Mouse (Mus musculus) thymus, postnatal 0 days (tissue): Measurements from ENCODE around the gene Prdm16. TPM values are rescaled to one million over a fixed set of nuclear protein-coding genes. Genes with fewer than 3 reads are reported as not detected.

Experiments
- DNase-seq: peaks from one replicate; pipeline ENCODE4 v3.0.0-alpha.2; 2015; ENCODE audit warnings: low spot score
- polyA plus RNA-seq: library from polyadenylated mRNA; unstranded; fragments of >200 nt; fragmentation: Nextera tagmentation; extraction: Ambion mirVana; gene quantifications from 2 replicates; pipeline ENCODE4 v1.2.1, GENCODE M21; 2015

The Prdm16 gene
- polyA plus RNA-seq, 1 experiment from 2014 or later: 6.6 TPM

DNA sequence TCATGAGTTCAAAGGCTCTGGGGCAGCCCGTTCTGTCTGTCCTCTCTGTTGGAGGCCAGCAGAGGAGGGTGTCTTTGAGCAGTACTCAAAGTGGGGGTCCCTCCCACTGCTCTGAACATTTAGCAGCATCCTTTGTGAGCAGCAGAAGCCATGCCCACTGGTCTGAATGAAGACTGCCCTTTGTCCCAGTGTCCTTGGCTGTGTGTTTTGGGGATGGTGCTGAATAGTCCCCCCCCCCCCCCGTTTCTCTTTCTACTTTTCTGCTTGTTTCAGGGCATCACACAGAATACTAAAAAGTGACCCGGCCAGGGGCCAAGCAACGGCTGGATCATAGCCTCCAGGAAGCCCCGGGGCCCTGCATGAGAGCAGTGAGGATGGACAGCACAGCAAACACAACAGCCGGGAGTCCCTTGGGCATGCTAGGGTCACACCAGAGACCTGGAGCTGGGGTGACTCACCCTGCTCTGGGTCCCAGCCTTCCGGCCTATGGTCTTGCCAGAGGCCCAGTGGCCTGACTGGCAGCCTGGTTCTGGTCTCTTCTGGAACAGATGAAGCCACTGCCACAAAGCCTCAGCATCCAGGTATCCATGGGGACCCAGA is 242.4 kb downstream of the Prdm16 start:
- no peak for DNase-seq

DNA sequence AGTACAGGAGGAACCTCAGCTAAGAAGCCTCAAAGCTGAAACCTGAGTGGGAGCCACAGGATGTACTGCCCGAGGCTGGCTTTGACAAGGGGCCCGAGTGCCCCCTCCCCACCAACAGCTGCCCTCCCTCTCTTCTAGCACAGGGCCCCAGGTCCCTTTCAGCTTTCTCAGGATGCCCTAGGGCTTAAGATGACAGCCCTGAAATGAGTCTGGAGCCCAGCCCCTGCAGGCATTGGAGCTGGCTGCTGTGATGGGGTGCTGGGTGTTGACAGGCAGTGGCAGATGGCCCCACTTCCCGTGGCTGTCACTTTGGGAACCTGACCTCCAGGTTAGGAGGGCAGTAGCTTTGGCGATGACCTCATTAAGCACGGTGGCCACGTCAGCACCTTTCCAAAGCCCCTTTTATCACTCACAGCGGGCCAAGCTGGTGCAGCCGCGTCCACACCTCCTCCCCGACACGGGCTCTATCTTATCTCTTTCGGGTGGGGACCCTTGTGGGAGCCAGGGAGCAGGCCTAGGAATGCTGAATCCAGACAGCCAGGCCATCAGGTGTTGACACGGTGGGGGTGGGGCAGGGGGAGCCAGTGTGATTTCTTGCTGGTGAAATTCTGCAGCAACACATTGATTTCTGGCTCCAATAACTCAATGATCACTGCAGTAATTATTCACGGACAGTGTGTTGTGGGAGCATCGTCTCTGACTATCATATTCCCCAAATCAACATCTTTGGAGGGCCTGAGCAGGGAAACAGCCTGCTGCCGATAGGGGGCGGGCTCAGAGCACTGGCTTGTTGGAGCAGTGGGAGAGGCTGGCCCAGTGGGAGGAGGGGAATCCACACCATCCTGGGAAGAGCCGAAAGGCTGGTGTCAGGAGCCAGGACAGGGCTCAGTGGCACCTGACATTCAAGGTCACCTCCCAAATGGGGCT is 243.2 kb downstream of the Prdm16 start:
- DNase-seq: no peak

DNA sequence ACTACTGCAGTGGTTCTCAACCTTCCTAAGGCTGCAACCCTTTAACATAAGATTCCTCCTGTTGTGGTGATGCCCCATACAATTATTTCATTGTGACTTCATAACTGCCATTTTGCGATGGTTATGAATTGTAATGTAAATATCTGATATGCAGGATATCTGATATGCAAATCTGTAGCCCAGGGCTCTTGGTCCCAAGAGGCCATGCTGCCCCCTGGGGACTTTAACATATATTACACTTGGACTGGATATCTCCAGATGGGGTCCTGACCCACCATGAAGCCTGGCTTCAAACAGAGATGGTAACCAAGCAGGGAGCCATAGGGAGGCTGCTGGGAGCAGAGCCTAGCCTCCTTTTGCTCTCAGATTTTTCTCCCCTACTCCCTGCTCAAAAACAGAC is 244.0 kb downstream of the Prdm16 start:
- no peak for DNase-seq

DNA sequence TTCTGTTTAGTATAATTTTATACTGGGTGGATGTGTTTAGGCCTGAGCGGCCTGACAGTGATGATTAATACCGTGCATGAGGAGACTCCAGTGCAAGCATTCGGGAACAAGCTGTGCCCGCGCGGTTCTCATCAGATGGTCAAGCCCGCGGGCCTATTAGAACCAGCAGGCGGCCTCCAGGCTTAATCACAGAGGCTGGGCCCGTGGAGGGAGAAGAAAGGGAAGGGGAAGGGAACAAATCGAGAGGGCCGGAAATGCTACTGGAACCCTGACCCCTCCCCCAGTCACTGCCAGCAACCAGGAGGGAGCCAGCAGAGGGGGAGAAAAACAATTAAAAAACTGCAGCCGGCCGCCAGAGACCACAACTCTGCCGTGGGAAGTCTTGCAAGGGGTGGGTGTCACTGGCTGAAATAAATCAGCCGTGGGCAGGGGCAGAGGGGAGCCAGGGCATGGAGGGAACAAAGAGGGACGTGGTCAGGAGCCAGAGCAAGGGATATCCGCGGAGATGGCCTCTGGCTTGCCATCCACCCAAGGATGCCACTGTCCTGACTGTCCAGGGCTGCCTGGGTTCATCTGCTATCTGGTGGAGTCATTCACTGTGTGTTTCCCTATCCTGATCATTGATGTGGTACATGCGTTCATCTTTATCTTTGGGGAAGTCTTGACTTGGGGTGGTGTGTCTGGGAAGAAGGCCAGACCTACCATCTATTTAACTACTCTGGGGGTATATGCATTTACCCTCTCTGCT is 246.2 kb downstream of the Prdm16 start:
- no peak for DNase-seq

DNA sequence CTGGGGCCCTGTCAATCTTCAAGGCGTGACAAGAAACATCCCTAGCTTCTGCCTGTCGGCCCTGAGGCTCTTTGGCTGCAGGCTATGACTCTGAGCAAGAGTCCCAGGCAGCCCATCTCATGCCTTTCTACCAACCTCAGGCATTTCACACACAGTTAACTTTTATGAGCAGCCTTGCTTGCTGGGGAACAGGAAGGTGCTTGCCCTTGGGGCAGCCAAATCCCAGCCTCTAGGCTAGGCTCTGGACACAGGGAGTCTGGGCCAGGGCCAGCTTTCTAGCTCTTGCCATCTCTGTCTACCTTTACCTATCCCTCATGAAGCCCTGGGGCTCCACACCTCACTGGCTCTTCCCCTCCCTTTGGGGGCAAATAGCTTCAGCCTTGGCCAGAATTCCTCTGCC is 247.0 kb downstream of the Prdm16 start:
- no peak for DNase-seq

DNA sequence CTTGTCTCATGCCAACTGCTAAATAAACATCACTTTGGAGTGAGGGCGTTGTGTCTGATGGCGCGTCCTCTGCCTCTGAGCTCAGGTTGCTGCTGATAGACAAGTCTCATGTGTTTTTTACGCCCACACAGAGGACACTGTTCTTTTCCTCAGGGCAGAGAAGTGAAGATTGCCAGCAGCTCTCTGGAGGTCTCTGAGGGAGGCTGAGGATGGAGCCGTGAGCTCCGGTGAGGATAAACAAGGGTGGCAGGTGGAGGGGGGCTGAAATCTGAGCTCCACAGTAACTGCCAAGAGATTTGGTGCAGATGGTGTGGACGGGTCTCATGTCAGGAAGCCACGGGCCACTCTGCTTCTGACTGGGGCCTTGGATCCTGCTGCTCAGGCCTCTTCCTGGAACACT is 249.9 kb downstream of the Prdm16 start:
- DNase-seq: no peak

DNA sequence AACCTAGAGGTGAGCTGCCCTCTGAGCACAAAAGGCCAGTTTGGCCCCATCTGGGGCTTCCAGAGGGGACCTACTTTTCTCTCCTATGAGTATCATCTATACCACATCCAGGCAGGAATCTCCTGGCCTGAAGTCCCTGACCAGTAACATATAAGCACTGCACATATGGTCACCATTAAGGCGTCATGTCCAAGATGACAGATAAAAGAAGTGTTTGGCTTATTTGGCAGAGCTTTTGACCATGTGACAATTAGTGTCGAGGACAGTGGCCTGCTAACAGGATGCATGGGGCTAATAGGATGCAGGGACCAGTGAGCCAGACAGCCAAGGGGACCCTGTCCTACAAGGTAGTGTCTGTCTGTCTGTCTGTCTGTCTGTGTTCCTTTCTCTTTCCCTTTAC is 250.8 kb downstream of the Prdm16 start:
- no peak for DNase-seq

DNA sequence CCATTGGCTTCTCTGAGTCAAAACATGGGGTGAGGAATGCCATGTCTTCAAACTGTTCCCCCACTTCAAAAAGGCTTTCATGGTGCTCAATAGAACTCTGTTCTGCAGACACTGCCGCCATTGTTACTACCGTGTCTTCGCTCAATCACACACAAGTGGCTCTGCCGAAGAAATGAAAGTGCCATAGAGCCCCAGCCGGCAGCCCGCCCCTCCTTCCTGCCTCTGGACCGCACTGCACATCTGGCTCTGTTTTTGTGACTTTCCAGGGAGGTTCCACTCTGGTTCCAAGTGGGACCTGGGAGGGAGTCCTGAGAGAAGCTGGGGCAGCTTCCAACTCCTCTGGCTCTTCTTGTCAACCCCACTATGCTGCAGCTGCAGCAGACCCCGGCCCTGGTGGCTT is 251.5 kb downstream of the Prdm16 start:
- DNase-seq: no peak

DNA sequence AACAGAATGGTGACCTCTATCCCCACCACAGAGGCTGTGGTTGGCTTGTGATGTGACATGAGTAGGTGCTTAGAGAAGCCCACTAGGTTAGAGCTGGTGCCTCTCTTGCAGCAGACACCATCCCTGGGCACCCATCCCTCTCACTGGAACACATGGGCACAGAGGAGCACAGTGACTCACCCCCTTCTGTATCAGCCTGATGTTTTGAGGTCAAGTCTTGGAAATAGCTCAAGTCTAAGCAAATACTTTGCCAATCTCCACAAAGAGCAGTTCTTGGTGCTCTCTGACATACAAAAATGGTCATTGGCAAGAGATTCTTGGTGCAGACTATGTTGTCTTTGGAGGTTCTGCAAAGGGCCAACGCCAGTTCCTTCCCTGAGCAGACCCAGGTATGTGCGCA is 257.8 kb downstream of the Prdm16 start:
- DNase-seq: no peak

DNA sequence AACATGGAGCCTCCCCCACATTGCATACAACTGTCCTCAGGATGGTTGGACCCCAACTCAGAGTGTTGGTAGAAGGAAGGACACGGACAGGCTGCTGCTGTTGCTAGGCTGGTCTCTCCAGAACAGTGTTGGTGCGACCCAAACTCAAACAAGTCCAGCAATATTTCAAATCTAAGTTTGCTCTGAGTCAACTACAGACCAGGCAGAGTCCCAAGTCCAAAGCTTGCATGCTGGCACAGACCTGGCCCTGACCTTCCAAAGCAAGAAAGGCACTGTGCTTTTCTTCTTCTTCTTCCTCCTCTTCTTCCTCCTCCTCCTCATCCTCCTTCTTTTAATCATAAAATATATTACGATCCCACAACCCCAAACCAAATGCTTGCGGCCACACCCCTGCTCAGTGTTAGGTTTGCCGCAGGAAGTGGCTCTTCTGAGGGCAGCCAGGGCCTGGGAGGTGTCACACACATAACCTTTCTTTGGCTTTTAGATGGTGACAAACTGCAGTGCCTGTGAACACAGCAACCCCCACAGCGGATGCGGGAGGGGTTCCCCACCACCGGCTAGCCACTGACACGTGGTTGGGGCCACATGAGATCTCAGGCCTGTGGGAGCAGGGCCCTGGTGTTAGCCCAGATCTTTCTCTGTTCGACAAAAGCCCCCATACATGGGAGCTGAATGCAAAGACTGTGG is 260.6 kb downstream of the Prdm16 start:
- DNase-seq: no peak

DNA sequence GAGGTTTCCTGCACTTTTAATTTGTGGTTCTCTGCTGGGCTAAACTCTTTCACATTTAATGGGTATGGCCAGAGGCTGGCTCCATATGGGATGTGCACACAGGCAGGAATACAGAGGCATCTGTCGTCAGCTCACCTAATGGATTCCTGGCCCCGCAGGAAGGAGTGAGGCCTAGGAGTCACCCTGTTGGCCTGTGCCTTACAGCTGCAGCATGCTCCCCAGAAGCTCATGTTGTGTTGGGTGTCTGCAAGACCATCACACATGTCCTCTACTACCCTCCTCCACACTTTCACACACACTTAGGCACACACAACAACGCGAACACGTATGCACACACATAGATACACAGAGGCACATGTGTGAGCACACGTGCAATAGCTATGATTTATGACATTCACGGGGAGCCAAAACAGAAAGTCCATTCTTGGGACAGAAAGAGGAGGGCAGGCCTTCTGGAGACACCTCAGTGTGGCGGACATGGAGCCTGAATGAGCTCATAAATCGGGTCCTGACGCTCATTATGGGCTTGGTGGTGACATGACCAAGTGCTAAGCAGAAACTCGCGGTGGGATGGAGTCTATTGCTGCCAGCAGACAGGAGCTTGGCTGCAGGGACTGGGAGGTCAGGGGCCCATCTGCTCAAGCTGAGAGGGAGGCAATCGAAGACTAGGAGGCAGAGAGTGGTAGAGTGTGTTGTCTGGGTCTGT is 265.0 kb downstream of the Prdm16 start:
- DNase-seq: no peak

DNA sequence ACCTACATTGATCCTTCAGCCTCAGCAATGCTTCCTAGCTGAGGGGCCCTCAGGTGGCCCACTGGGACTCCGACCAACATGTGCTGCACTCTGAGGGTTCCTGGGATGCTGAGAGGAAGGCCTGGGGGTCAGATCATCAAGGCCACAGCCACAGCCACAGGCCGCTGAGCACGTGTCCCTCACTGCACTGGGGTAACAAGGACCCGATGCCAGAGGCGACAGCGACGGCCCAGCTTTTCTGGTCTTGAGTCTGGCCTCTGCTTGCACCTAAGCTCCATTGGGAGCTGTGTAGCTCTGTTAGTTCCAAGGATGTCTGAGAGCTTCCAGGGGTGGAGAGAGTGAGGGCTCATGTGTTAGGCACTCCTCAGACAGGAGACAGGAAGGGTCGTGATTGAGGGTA is 265.8 kb downstream of the Prdm16 start:
- DNase-seq: no peak

DNA sequence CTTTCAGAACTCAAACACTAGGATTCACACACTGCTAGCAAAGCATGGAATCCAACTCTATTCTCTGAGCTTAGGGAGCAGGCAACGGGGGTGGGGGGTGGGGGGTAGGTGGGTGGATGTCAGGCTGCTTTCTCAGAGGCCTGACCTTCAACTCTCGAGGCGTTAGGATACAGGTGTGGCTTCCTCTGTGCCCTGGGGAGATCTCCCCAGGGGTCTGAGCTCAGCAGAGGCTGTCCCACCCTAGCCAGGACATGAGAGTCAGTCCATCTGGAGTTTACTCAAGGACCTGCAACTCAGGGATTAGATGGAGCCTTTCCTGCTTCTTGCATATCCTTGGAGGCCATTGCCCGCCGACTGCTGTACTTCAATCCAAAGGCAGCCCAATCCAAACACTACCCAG is 267.6 kb downstream of the Prdm16 start:
- no peak for DNase-seq

DNA sequence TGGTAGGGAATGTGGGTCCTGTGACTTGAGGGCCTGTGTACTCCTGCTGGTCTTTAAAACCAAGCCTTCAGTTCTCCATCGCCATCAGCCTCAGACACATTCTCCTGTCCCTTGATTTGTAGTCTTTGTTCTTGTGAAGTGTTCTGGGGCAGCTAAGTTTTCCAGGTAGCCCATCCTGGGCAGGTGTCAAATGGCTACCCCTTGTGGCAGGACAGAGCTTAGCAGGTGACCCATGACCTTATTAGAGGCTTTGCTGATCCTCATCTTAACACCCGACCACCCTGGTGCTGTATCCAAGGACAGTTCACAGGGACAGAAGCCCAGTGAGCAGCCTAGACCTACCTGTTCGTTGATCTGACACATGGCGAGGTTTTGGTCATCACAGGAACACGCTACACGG is 269.8 kb downstream of the Prdm16 start:
- no peak for DNase-seq

DNA sequence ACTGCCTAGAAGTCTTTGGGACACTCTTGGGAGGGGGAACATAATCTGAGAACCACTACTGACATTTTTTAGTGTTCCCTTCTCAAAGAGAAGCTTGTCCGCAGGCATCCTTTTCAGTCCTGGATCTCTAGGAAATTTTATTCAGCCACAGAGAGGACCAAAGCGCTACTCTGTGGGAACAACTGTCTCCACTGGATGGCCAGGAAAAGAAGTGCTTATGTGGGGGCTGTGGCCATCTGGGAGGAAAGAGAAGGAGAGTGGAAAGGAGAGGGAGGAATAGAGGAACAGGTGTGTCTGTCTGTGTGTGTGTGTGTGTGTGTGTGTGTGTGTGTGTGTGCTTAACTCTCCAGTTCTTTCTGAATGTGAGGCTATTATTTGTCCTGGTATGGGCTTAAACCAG is 271.9 kb downstream of the Prdm16 start:
- DNase-seq: no peak

DNA sequence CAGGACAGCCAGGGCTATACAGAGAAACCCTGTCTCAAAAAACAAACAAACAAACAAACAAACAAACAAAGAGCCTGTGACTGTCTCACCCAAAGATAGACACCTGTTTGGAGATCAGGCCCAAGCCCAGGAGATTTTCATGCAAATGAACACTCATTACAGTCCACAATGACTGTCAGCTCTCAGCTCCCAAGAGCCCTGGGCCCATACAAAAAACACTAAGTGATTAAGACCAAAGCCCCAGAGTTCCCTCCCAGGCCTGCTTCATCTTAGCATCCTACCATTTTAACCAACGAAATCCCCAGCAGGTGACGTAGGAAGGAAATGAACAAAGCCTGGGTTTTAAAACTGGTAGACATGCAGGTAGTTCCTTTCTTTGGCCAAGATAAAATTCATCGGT is 275.8 kb downstream of the Prdm16 start:
- no peak for DNase-seq

DNA sequence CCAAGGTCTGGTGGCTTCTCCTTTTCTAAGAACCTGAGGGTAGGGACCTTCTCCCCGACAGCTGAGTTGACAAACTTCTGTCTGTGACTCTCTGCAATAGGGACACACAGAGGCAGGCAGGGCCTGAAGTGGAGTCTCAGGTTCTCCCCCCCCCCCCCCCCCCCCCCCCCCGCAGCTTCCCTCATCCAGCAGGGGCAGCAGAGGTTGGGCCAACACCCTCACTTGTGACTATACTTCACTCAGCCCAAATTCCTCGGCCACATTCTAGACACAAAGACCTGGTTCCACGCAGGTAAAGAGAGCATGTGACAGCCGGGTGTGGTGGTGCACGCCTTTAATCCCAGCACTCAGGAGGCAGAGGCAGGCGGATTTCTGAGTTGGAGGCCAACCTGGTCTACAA is 276.2 kb downstream of the Prdm16 start:
- no peak for DNase-seq

DNA sequence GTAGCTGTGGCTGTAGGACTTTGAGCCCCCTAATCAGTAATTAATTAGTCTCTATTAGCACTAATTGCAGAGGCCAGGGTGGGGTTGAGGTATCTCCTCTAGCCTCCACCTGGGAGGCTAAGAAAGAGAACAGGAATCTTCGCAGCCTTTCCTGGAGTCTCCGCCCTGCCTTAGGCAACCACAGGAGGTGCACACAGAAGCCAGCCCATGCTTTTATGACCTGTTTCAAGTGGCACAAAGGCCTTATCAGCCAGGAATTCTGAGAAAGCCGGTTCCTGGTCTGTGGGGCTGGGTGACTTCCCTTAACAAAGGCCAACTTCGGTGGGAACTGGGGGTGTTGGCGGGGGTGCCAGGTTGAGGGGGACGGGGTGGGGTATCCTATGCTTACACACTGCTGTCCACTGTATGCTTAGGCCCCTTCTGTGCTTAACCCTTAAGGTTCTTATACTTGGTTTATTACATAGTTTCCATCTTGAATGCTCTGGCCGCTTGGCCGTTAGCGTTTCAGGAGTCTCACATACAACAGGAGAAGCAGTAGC is 276.8 kb downstream of the Prdm16 start:
- no peak for DNase-seq

DNA sequence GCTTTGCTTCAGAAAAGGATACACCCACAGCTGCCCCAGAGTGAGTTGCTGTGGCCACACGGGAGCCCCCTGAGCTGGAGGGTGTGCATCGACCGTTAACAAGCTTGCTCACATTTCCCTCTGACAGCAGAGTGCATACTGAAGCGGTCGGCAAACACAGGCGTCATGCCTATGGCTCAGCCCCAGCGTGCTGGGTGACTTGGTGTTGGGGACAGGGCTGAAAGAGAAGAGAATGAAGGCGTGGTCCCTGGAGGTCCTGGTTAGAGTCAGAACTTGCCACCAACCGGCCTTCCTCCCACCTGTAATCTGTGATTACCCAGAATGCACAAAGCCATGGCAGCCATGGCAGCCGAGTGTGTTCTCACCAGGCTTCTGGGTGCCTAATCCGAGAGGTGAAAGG is 277.9 kb downstream of the Prdm16 start:
- no peak for DNase-seq

DNA sequence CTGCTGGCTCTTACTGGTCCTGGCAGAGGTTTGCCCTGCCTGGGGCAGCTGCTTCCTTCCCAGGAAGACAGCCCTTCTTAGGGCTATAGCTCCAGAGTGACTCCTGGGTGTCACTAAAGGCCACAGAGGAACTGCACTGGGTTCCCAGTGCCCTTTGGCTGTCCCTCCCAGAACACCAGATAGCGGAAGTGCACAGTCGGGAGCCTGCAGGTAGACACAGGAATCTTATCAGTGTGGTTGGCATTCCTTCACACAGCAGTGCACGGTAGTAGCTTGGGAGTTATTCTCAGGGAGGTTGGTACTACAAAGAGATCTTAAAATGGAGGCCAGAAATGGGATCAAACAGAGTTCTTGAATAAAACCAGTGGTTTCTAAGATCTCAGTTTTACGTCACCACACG is 278.3 kb downstream of the Prdm16 start:
- no peak for DNase-seq

DNA sequence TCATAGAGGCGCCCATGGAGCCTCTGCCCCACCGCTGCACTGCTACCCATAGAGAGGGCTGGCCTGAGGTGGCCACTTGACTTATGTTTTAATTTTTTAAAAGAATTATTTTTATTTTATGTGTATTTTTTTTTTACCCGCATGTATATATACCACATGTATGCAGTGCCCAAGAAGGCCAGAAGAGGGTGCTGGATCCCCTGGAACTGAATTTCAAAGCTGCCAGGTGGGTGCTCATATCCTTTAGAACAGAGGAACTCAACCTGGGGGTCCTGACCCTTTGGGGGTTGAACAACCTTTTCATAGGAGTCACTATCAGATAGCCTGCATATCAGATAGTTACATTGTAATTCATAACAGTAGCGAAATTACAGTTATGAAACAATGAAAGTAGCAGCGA is 281.3 kb downstream of the Prdm16 start:
- DNase-seq: no peak
